Mouse (Mus musculus): ENCODE data around the gene Rgs14. TPM values are rescaled to one million over a fixed set of nuclear protein-coding genes. Genes with fewer than 3 reads are reported as not detected.

The Rgs14 gene
- polyA plus RNA-seq, 1 experiment = 0.10 TPM

DNA sequence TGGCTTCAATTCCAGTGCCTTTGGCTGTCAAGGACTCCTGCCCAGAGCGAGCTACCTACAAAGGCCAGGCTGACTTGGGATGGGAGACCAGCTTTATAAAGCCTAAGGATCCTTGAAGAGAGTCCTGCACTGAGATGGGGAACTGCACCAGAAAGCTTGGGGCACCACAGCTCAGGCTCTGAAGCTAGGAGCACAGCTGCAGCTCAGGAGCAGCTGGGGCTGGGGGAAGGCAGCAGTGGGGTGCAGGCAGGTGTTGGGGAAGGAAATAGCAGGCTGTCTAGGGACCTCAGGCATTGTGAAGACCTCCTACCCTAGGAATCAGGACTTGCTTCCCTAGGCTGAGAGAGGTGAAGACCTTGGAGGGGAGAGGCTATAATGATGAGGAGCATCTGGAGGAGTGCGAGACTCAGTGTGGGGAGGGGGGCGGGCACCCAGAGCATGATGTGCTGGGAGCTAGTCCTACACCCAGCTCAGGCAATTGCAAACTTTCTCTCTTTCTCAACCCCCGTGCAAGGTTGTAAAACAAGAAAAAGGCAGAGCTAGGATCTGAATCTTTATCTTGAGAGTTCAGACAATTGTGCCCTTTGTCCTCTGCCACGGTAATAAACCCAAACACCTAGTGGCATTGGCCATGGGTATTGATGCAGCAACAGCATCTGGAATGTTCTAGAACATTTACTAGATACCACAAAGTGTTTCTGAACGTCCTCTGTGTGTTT lies 4.8 kb downstream of the Rgs14 start:
- no peak for TF ChIP-seq POLR2A (IDR thresholded peaks at IDR 0.05; ENCODE audit: control insufficient read depth, low read depth, low read length)
- TF ChIP-seq CTCF (IDR thresholded peaks at IDR 0.05; ENCODE audit: control insufficient read depth, insufficient read depth, insufficient replicate concordance, low read depth, low read length) = no peak
- Histone ChIP-seq H3K4me1 (ENCODE audit: control insufficient read depth, insufficient read depth, low read length) (peaks cover 7% of the 10 kb centered on the region; the same call in 1 of the 2 replicates), H3K4me3 (ENCODE audit: control insufficient read depth, low read depth, low read length) (no peak overlapping the region), H3K27ac (ENCODE audit: control insufficient read depth, insufficient read depth, low read depth, low read length) (no peak overlapping the region), H3K27me3 (ENCODE audit: control insufficient read depth, insufficient read depth, low read length) (no peaks in the 10 kb centered on the region), H3K36me3 (ENCODE audit: control insufficient read depth, insufficient read depth, low read length) (no peaks in the 10 kb centered on the region)

GRCm38 (mm10) chr13:55375877-55376276 lies 6.3 kb downstream of the Rgs14 start:
- no peak overlapping the region for H3K27ac ChIP-seq (ENCODE audit: control insufficient read depth, insufficient read depth, low read depth, low read length)
- no peaks in the 10 kb centered on the region for H3K27me3 ChIP-seq (ENCODE audit: control insufficient read depth, insufficient read depth, low read length)
- no peak for TF ChIP-seq POLR2A (IDR thresholded peaks at IDR 0.05; ENCODE audit: control insufficient read depth, low read depth, low read length)
- no peak for TF ChIP-seq CTCF (IDR thresholded peaks at IDR 0.05; ENCODE audit: control insufficient read depth, insufficient read depth, insufficient replicate concordance, low read depth, low read length)
- H3K4me1 ChIP-seq (ENCODE audit: control insufficient read depth, insufficient read depth, low read length) = peaks cover 7% of the 10 kb centered on the region; the same call in 1 of the 2 replicates
- no peak overlapping the region for H3K4me3 ChIP-seq (ENCODE audit: control insufficient read depth, low read depth, low read length)
- H3K36me3 ChIP-seq (ENCODE audit: control insufficient read depth, insufficient read depth, low read length) = no peaks in the 10 kb centered on the region

- no peaks in the 10 kb centered on the region for H3K27me3 ChIP-seq (ENCODE audit: control insufficient read depth, insufficient read depth, low read length)
- peaks cover 7% of the 10 kb centered on the region; the same call in 1 of the 2 replicates for H3K4me1 ChIP-seq (ENCODE audit: control insufficient read depth, insufficient read depth, low read length)
- no peak overlapping the region for H3K27ac ChIP-seq (ENCODE audit: control insufficient read depth, insufficient read depth, low read depth, low read length)
- TF ChIP-seq POLR2A (IDR thresholded peaks at IDR 0.05; ENCODE audit: control insufficient read depth, low read depth, low read length) (no peak), CTCF (IDR thresholded peaks at IDR 0.05; ENCODE audit: control insufficient read depth, insufficient read depth, insufficient replicate concordance, low read depth, low read length) (no peak)
- no peak overlapping the region; the same call in 1 of the 2 replicates for H3K4me3 ChIP-seq (ENCODE audit: control insufficient read depth, low read depth, low read length)
- no peaks in the 10 kb centered on the region for H3K36me3 ChIP-seq (ENCODE audit: control insufficient read depth, insufficient read depth, low read length)
Observed at GRCm38 (mm10) chr13:55378907-55379580, 9.5 kb downstream of the Rgs14 start.

GRCm38 (mm10) chr13:55381790-55382189 lies 12.3 kb downstream of the Rgs14 start:
- Histone ChIP-seq H3K27ac (ENCODE audit: control insufficient read depth, insufficient read depth, low read depth, low read length) (no peak overlapping the region), H3K27me3 (ENCODE audit: control insufficient read depth, insufficient read depth, low read length) (no peaks in the 10 kb centered on the region), H3K4me3 (ENCODE audit: control insufficient read depth, low read depth, low read length) (no peak overlapping the region), H3K4me1 (ENCODE audit: control insufficient read depth, insufficient read depth, low read length) (peaks cover 9% of the 10 kb centered on the region), H3K36me3 (ENCODE audit: control insufficient read depth, insufficient read depth, low read length) (no peaks in the 10 kb centered on the region)
- TF ChIP-seq POLR2A (IDR thresholded peaks at IDR 0.05; ENCODE audit: control insufficient read depth, low read depth, low read length) (no peak), CTCF (IDR thresholded peaks at IDR 0.05; ENCODE audit: control insufficient read depth, insufficient read depth, insufficient replicate concordance, low read depth, low read length) (no peak)

GRCm38 (mm10) chr13:55390644-55391043 lies 21.1 kb downstream of the Rgs14 start:
- H3K4me1 ChIP-seq (ENCODE audit: control insufficient read depth, insufficient read depth, low read length) = peaks cover 4% of the 10 kb centered on the region; the same call in 1 of the 2 replicates
- no peak overlapping the region for H3K27ac ChIP-seq (ENCODE audit: control insufficient read depth, insufficient read depth, low read depth, low read length)
- no peaks in the 10 kb centered on the region for H3K36me3 ChIP-seq (ENCODE audit: control insufficient read depth, insufficient read depth, low read length)
- no peaks in the 10 kb centered on the region for H3K27me3 ChIP-seq (ENCODE audit: control insufficient read depth, insufficient read depth, low read length)
- TF ChIP-seq CTCF (IDR thresholded peaks at IDR 0.05; ENCODE audit: control insufficient read depth, insufficient read depth, insufficient replicate concordance, low read depth, low read length) (no peak), POLR2A (IDR thresholded peaks at IDR 0.05; ENCODE audit: control insufficient read depth, low read depth, low read length) (no peak)
- H3K4me3 ChIP-seq (ENCODE audit: control insufficient read depth, low read depth, low read length) = no peak overlapping the region

GRCm38 (mm10) chr13:55391626-55392029 lies 22.1 kb downstream of the Rgs14 start:
- no peaks in the 10 kb centered on the region for H3K36me3 ChIP-seq (ENCODE audit: control insufficient read depth, insufficient read depth, low read length)
- no peaks in the 10 kb centered on the region for H3K27me3 ChIP-seq (ENCODE audit: control insufficient read depth, insufficient read depth, low read length)
- TF ChIP-seq POLR2A (IDR thresholded peaks at IDR 0.05; ENCODE audit: control insufficient read depth, low read depth, low read length) (no peak), CTCF (IDR thresholded peaks at IDR 0.05; ENCODE audit: control insufficient read depth, insufficient read depth, insufficient replicate concordance, low read depth, low read length) (no peak)
- H3K27ac ChIP-seq (ENCODE audit: control insufficient read depth, insufficient read depth, low read depth, low read length) = no peak overlapping the region
- H3K4me3 ChIP-seq (ENCODE audit: control insufficient read depth, low read depth, low read length) = no peak overlapping the region
- peaks cover 3% of the 10 kb centered on the region; the same call in 1 of the 2 replicates for H3K4me1 ChIP-seq (ENCODE audit: control insufficient read depth, insufficient read depth, low read length)

- no peaks in the 10 kb centered on the region for H3K4me1 ChIP-seq (ENCODE audit: control insufficient read depth, insufficient read depth, low read length)
- no peaks in the 10 kb centered on the region for H3K36me3 ChIP-seq (ENCODE audit: control insufficient read depth, insufficient read depth, low read length)
- no peaks in the 10 kb centered on the region for H3K27me3 ChIP-seq (ENCODE audit: control insufficient read depth, insufficient read depth, low read length)
- no peak for TF ChIP-seq POLR2A (IDR thresholded peaks at IDR 0.05; ENCODE audit: control insufficient read depth, low read depth, low read length)
- TF ChIP-seq CTCF (IDR thresholded peaks at IDR 0.05; ENCODE audit: control insufficient read depth, insufficient read depth, insufficient replicate concordance, low read depth, low read length) = peak; percentile 37; the same call in 1 of the 2 replicates
- no peak overlapping the region for H3K27ac ChIP-seq (ENCODE audit: control insufficient read depth, insufficient read depth, low read depth, low read length)
- H3K4me3 ChIP-seq (ENCODE audit: control insufficient read depth, low read depth, low read length) = no peak overlapping the region
Observed at GRCm38 (mm10) chr13:55392933-55393332, 23.4 kb downstream of the Rgs14 start.
